Mouse (Mus musculus): Measurements from ENCODE around the gene Cep295nl. TPM values are rescaled to one million over a fixed set of nuclear protein-coding genes. Genes with fewer than 3 reads are reported as not detected.

Cep295nl gene
- polyA plus RNA-seq, 1 experiment = 0.60 TPM

DNA sequence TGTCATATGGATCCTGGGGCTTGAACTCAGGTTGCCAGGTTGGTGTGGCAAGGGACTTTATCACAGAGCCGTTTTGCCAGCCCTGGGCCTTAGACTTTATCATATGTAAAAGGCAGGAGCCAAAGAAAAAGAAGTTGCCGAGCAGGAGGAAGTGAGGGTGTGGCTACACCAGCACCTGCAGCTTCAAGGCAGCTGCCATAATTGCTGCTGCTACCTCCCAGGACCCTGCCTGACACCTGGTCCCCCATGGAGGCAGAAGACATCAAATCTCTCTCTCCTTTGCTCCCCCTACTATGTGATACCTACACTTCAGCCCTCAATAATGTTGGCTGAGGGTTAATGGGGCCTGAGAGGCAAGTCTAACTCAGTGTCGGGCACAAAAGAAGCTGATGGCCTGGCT lies 6.1 kb upstream of the Cep295nl start:
- peaks cover 4% of the 10 kb centered on the region for H3K36me3 ChIP-seq (ENCODE audit: control insufficient read depth, insufficient read depth)
- TF ChIP-seq MYOG (IDR thresholded peaks at IDR 0.05; ENCODE audit: control insufficient read depth in 1 of 3, insufficient read depth in 1 of 3, insufficient read length in 2 of 3, low read depth in 2 of 3) (no peak), USF1 (IDR thresholded peaks at IDR 0.05; ENCODE audit: low read depth) (no peak), POLR2AphosphoS2 (IDR thresholded peaks at IDR 0.05; ENCODE audit: insufficient read length, low read depth) (no peak), TCF3 (IDR thresholded peaks at IDR 0.05; ENCODE audit: insufficient read length, low read depth) (no peak), MYOD1 (IDR thresholded peaks at IDR 0.05; ENCODE audit: control insufficient read depth in 1 of 3, insufficient read length in 2 of 3, low read depth in 2 of 3) (no peak), CEBPB (IDR thresholded peaks at IDR 0.05; ENCODE audit: insufficient read depth, poor library complexity, severe bottlenecking) (no peak), E2F4 (IDR thresholded peaks at IDR 0.05; ENCODE audit: insufficient read depth) (no peak), TCF12 (IDR thresholded peaks at IDR 0.05; ENCODE audit: insufficient read depth, poor library complexity, severe bottlenecking) (no peak), POLR2A (IDR thresholded peaks at IDR 0.05; ENCODE audit: insufficient read length, low read depth) (no peak), REST (IDR thresholded peaks at IDR 0.05; ENCODE audit: insufficient read depth, insufficient read length) (no peak)
- H3K79me2 ChIP-seq (ENCODE audit: control insufficient read depth, insufficient read depth) = peaks cover 95% of the 10 kb centered on the region
- H3K4me2 ChIP-seq (ENCODE audit: low read depth) = peak overlapping the region; percentile 74
- H3K4me3 ChIP-seq = no peak overlapping the region
- H3K27me3 ChIP-seq (ENCODE audit: control insufficient read depth, insufficient read depth, insufficient read length) = no peaks in the 10 kb centered on the region
- no peak overlapping the region for H3ac ChIP-seq (ENCODE audit: control insufficient read depth, insufficient read length)

DNA sequence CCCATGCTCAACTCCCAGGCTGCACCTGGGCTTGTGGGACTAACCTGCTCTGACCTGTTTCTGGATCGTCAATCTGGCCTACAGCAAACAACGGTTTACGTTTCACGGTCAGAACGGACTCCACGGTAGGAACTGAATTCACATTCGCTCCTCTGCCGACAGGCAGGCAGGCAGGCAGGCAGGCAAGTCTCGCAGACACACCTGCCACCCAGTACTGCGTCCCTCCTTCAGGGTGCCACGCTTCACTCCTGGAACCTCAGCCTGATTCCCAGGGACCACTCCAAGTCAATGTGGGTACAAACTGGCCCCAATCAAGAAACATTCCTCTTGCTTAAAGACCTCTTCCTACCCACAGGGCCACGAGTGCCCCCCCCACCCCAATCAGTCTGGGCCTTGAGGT lies 5.6 kb upstream of the Cep295nl start:
- H3K4me3 ChIP-seq = no peak overlapping the region
- H3K4me2 ChIP-seq (ENCODE audit: low read depth) = no peak overlapping the region
- peaks cover 4% of the 10 kb centered on the region for H3K36me3 ChIP-seq (ENCODE audit: control insufficient read depth, insufficient read depth)
- H3K79me2 ChIP-seq (ENCODE audit: control insufficient read depth, insufficient read depth) = peaks cover 95% of the 10 kb centered on the region
- TF ChIP-seq E2F4 (IDR thresholded peaks at IDR 0.05; ENCODE audit: insufficient read depth) = no peak
- no peak for TF ChIP-seq USF1 (IDR thresholded peaks at IDR 0.05; ENCODE audit: low read depth)
- H3ac ChIP-seq (ENCODE audit: control insufficient read depth, insufficient read length) = no peak overlapping the region
- H3K27me3 ChIP-seq (ENCODE audit: control insufficient read depth, insufficient read depth, insufficient read length) = no peaks in the 10 kb centered on the region

DNA sequence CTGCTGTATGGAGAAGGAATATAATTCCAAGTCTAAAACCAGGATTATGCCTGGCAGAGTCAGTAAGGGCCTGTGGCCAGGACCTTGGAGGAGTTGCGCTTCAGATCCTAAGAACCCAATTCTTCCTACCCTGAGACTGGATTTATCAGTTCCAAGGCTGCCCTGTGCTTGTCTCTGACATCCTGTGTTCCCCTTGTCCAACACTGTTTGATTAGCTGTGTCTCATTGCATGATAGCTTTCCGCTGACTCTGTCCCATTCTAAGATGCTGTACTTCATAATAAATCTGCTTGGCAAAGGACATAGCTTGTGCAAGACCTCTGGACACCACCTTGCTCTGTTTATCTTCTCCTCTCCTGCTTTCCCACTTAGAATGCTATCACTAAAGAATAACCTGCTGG lies 5.1 kb upstream of the Cep295nl start:
- Histone ChIP-seq H3K36me3 (ENCODE audit: control insufficient read depth, insufficient read depth) (peaks cover 4% of the 10 kb centered on the region), H3K79me2 (ENCODE audit: control insufficient read depth, insufficient read depth) (peaks cover 95% of the 10 kb centered on the region)

DNA sequence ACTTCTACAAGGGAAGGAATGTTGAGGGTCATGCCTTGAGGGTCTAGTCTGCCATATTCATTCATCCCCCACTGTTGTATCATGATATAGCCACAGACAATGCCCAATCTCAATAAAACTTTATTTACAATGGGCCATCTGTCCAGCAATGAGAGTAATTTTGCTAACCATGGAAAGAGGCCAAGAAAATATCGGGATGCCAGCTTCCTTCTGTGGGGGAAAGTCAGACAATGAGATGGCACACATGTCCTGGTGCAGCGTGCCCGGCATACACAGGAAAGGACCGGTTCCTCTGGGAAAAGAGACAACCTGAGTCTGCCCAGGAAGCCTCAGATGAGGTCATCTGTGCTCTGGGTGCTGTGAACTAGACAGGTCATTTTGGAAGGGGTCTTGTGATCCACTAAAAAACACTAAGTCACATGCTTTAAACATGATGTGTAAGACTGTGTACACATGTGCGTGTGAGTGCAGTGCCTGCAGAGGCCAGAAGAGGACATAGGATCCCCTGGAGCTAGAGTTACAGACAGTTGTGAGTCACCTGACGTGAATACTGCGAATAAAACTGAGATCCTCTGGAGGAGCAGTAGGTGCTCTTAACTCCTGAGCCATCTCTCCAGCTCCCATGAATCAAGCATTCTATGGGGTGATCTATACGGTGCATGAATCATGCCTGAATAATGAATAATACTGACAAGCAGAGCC lies 4.2 kb upstream of the Cep295nl start:
- Histone ChIP-seq H3K4me3 (no peak overlapping the region), H3K27me3 (ENCODE audit: control insufficient read depth, insufficient read depth, insufficient read length) (no peaks in the 10 kb centered on the region), H3ac (ENCODE audit: control insufficient read depth, insufficient read length) (no peak overlapping the region), H3K4me2 (ENCODE audit: low read depth) (peak overlapping the region; percentile 7), H3K79me2 (ENCODE audit: control insufficient read depth, insufficient read depth) (peaks cover 95% of the 10 kb centered on the region), H3K36me3 (ENCODE audit: control insufficient read depth, insufficient read depth) (no peaks in the 10 kb centered on the region)
- TF ChIP-seq TCF12 (IDR thresholded peaks at IDR 0.05; ENCODE audit: insufficient read depth, poor library complexity, severe bottlenecking) = no peak
- no peak for TF ChIP-seq SRF (IDR thresholded peaks at IDR 0.05; ENCODE audit: control insufficient read depth, insufficient read length, low read depth)
- no peak for TF ChIP-seq POLR2A (IDR thresholded peaks at IDR 0.05; ENCODE audit: insufficient read length, low read depth)
- no peak for TF ChIP-seq MYOG (IDR thresholded peaks at IDR 0.05; ENCODE audit: control insufficient read depth in 1 of 3, insufficient read depth in 1 of 3, insufficient read length in 2 of 3, low read depth in 2 of 3)
- TF ChIP-seq MAX (IDR thresholded peaks at IDR 0.05; ENCODE audit: low read depth) = no peak
- peak; percentile 71 for TF ChIP-seq USF1 (IDR thresholded peaks at IDR 0.05; ENCODE audit: low read depth)

More for the DNA sequence above, 5.1 kb upstream of the Cep295nl start:
- no peaks in the 10 kb centered on the region for H3K27me3 ChIP-seq (ENCODE audit: control insufficient read depth, insufficient read depth, insufficient read length)
- H3K4me2 ChIP-seq (ENCODE audit: low read depth) = peak overlapping the region; percentile 3
- no peak overlapping the region for H3K4me3 ChIP-seq
- no peak overlapping the region for H3ac ChIP-seq (ENCODE audit: control insufficient read depth, insufficient read length)
- no peak for TF ChIP-seq POLR2A (IDR thresholded peaks at IDR 0.05; ENCODE audit: insufficient read length, low read depth)
- TF ChIP-seq MAX (IDR thresholded peaks at IDR 0.05; ENCODE audit: low read depth) = no peak
- no peak for TF ChIP-seq TCF12 (IDR thresholded peaks at IDR 0.05; ENCODE audit: insufficient read depth, poor library complexity, severe bottlenecking)
- TF ChIP-seq SRF (IDR thresholded peaks at IDR 0.05; ENCODE audit: control insufficient read depth, insufficient read length, low read depth) = no peak
- no peak for TF ChIP-seq POLR2AphosphoS2 (IDR thresholded peaks at IDR 0.05; ENCODE audit: insufficient read length, low read depth)
- no peak for TF ChIP-seq USF1 (IDR thresholded peaks at IDR 0.05; ENCODE audit: low read depth)
- no peak for TF ChIP-seq CEBPB (IDR thresholded peaks at IDR 0.05; ENCODE audit: insufficient read depth, poor library complexity, severe bottlenecking)
- TF ChIP-seq MYOD1 (IDR thresholded peaks at IDR 0.05; ENCODE audit: control insufficient read depth in 1 of 3, insufficient read length in 2 of 3, low read depth in 2 of 3) = no peak
- TF ChIP-seq REST (IDR thresholded peaks at IDR 0.05; ENCODE audit: insufficient read depth, insufficient read length) = no peak
- no peak for TF ChIP-seq TCF3 (IDR thresholded peaks at IDR 0.05; ENCODE audit: insufficient read length, low read depth)
- TF ChIP-seq MYOG (IDR thresholded peaks at IDR 0.05; ENCODE audit: control insufficient read depth in 1 of 3, insufficient read depth in 1 of 3, insufficient read length in 2 of 3, low read depth in 2 of 3) = no peak
- TF ChIP-seq E2F4 (IDR thresholded peaks at IDR 0.05; ENCODE audit: insufficient read depth) = no peak

DNA sequence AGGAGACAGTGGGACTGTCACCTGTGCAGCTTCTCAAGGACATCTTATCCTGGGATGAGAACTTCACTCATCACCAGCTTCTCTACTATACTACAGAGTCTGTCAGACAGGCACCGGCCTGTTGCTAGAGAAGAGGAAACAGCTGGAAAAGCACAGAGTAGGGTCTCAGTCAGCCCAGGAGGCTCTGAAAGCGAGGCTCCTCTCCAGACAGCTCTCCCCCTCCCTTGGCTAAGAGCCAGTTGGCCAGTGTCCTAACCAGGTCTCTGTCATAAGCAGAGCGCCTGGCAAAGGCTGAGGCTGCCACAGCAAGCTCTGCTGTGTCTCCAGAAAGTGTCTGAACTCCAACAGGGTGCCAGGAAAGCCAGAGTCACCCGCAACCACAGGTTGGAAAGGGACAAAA lies 3.4 kb upstream of the Cep295nl start:
- no peak overlapping the region for H3ac ChIP-seq (ENCODE audit: control insufficient read depth, insufficient read length)
- H3K4me3 ChIP-seq = no peak overlapping the region
- H3K4me2 ChIP-seq (ENCODE audit: low read depth) = no peak overlapping the region
- no peaks in the 10 kb centered on the region for H3K27me3 ChIP-seq (ENCODE audit: control insufficient read depth, insufficient read depth, insufficient read length)
- TF ChIP-seq TCF12 (IDR thresholded peaks at IDR 0.05; ENCODE audit: insufficient read depth, poor library complexity, severe bottlenecking) (no peak), POLR2A (IDR thresholded peaks at IDR 0.05; ENCODE audit: insufficient read length, low read depth) (no peak), USF1 (IDR thresholded peaks at IDR 0.05; ENCODE audit: low read depth) (no peak)
- no peaks in the 10 kb centered on the region for H3K36me3 ChIP-seq (ENCODE audit: control insufficient read depth, insufficient read depth)
- peaks cover 95% of the 10 kb centered on the region for H3K79me2 ChIP-seq (ENCODE audit: control insufficient read depth, insufficient read depth)

Measured in myocyte (in vitro differentiated cells).